Mouse (Mus musculus): ENCODE results near the gene Fzd4.

DNA sequence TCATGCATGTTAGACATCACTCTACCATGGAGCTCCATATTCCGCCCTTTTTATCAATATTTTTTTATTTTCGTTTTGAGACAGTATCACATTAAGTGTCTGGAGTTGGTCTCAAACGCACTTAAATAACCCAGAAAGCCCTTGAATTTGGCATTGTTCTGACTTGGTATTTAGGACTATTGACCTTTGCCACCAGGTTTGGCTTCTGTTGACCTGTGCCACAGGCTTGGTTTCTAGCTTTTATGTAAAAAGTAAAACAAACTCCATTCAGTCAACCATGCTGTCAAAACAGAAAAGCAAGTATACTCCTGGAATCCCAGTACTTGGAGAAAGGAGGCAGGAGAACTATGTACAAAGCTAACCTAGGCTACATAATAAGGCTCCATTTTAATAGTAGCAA is 12.9 kb upstream of the Fzd4 start:
- TF ChIP-seq CTCF (IDR thresholded peaks at IDR 0.05; ENCODE audit: low read depth, low read length) (no peak), EP300 (IDR thresholded peaks at IDR 0.05; ENCODE audit: insufficient read depth, low read depth, low read length) (no peak)
